Comparison of ENCODE assay signal across 8 mouse cellular contexts in genomic region chr1:133417539-133417938, GRCm38 (mm10). TPM values are rescaled to one million over a fixed set of nuclear protein-coding genes. Genes with fewer than 3 reads are reported as not detected.
DNase-seq lines count a peak whose midpoint lies in the region; ATAC-seq and TF ChIP-seq lines count a peak whose summit lies in the region.

No protein-coding gene starts in this region.

- H3K27ac ChIP-seq in lung, embryonic 14.5 days (ENCODE audit: low read depth): peak overlapping the region; percentile 73
- H3K27ac ChIP-seq in hindbrain, embryonic 16.5 days (ENCODE audit: low read depth, low read length): no peak overlapping the region
- H3K27ac ChIP-seq in neural tube, embryonic 12.5 days: no peak overlapping the region

- H3K9me3 ChIP-seq in lung, embryonic 14.5 days (ENCODE audit: low read depth, low read length): no peaks in the 10 kb centered on the region
- H3K9me3 ChIP-seq in hindbrain, embryonic 16.5 days (ENCODE audit: control insufficient read depth, low read length): no peaks in the 10 kb centered on the region
- H3K9me3 ChIP-seq in neural tube, embryonic 12.5 days: no peaks in the 10 kb centered on the region

- H3K4me2 ChIP-seq in lung, embryonic 14.5 days: peak overlapping the region; percentile 58
- peak overlapping the region; percentile 56 for H3K4me2 ChIP-seq in hindbrain, embryonic 16.5 days (ENCODE audit: low read length)
- peak overlapping the region; percentile 61 for H3K4me2 ChIP-seq in neural tube, embryonic 12.5 days (replicated peaks)

- H3K4me3 ChIP-seq in lung, embryonic 14.5 days (ENCODE audit: low read depth, low read length): peak overlapping the region; percentile 27; the same call in 1 of the 2 replicates
- no peak overlapping the region; the same call in 1 of the 2 replicates for H3K4me3 ChIP-seq in hindbrain, embryonic 16.5 days (ENCODE audit: low read length)
- H3K4me3 ChIP-seq in neural tube, embryonic 12.5 days: no peak overlapping the region

- H3K36me3 ChIP-seq in lung, embryonic 14.5 days (ENCODE audit: insufficient read depth): no peaks in the 10 kb centered on the region
- H3K36me3 ChIP-seq in hindbrain, embryonic 16.5 days (ENCODE audit: control insufficient read depth, insufficient read depth, low read length): no peaks in the 10 kb centered on the region
- no peaks in the 10 kb centered on the region for H3K36me3 ChIP-seq in neural tube, embryonic 12.5 days

- TF ChIP-seq CTCF in lung, embryonic 14.5 days (IDR thresholded peaks at IDR 0.05; ENCODE audit: low read depth): no peak

- 67% methylated on average over 1 of the region's 1 CpGs for WGBS in lung, embryonic 14.5 days
- 94% methylated on average over 1 of the region's 1 CpGs for WGBS in hindbrain, embryonic 16.5 days
- WGBS in neural tube, embryonic 12.5 days: 66% methylated on average over 1 of the region's 1 CpGs

- peaks cover 23% of the 10 kb centered on the region for H3K4me1 ChIP-seq in lung, embryonic 14.5 days (ENCODE audit: insufficient read depth)
- peaks cover 27% of the 10 kb centered on the region for H3K4me1 ChIP-seq in hindbrain, embryonic 16.5 days (ENCODE audit: control insufficient read depth, insufficient read depth, low read depth, low read length)
- H3K4me1 ChIP-seq in neural tube, embryonic 12.5 days: peaks cover 53% of the 10 kb centered on the region

- peak overlapping the region; percentile 43 for H3K9ac ChIP-seq in lung, embryonic 14.5 days
- H3K9ac ChIP-seq in hindbrain, embryonic 16.5 days (ENCODE audit: low read depth, low read length): no peak overlapping the region
- no peak overlapping the region for H3K9ac ChIP-seq in neural tube, embryonic 12.5 days

- 0 out of 2 replicates have a peak, but pooled peaks have one; percentile 14 for ATAC-seq in lung, embryonic 14.5 days (ENCODE audit: insufficient read depth)
- ATAC-seq in hindbrain, embryonic 16.5 days: no peak
- ATAC-seq in neural tube, embryonic 12.5 days (ENCODE audit: low FRiP score, low read depth): no peak

- no peaks in the 10 kb centered on the region for H3K27me3 ChIP-seq in lung, embryonic 14.5 days (ENCODE audit: insufficient read depth, low read length)
- H3K27me3 ChIP-seq in hindbrain, embryonic 16.5 days (replicated peaks; ENCODE audit: control insufficient read depth, insufficient read depth, low read length): no peaks in the 10 kb centered on the region
- no peaks in the 10 kb centered on the region for H3K27me3 ChIP-seq in neural tube, embryonic 12.5 days (replicated peaks)

- intact Hi-C loops in left cerebral cortex, postnatal 25 days (cut with DNase I): no loop called here

- DNase-seq in adrenal gland, postnatal 10 days: peak; percentile 39
- no peak for DNase-seq in adrenal gland, adult 18-20 months (ENCODE audit: low spot score in 2 of 2)
- DNase-seq in lung, embryonic 14.5 days: peak; percentile 33
- no peak for DNase-seq in lung, postnatal 10 days
- DNase-seq in left cerebral cortex, postnatal 25 days (ENCODE audit: low spot score in 2 of 2): no peak
- DNase-seq in spleen, postnatal 36 days (ENCODE audit: low spot score in 2 of 2): no peak

RNA-seq across cellular contexts. Expression of gene Sox13, which starts 6.6 kb away (rescaled TPM):
- 10 to 100 TPM; 18.5 to 23.2 TPM for total RNA-seq in adrenal gland, postnatal 10 days (2021)
- total RNA-seq in adrenal gland, adult 18-20 months (2021): 10 to 100 TPM; 14.0 to 18.5 TPM
- polyA plus RNA-seq in lung, embryonic 14.5 days (2014; fragmentation: Nextera tagmentation; extraction: Ambion mirVana): 7.8 and 9.4 TPM in 2 replicates
- polyA plus RNA-seq in hindbrain, embryonic 16.5 days (2015; fragmentation: Nextera tagmentation; extraction: Ambion mirVana): 2.9 and 5.1 TPM in 2 replicates
- polyA plus RNA-seq in neural tube, embryonic 12.5 days (2016; fragmentation: Nextera tagmentation; extraction: Ambion mirVana): 14.2 and 14.8 TPM in 2 replicates
- total RNA-seq in left cerebral cortex, postnatal 25 days (2021): 10 to 100 TPM in 1 of 2 experiments, 1 to 10 TPM in 1; 7.6 to 11.0 TPM

RNA-seq across cellular contexts. Expression of gene Etnk2, which starts 54.2 kb away (rescaled TPM):
- total RNA-seq in adrenal gland, postnatal 10 days (2021): 10 to 100 TPM; 10.2 to 24.1 TPM
- total RNA-seq in adrenal gland, adult 18-20 months (2021): 10 to 100 TPM in 1 of 2 experiments, 1 to 10 TPM in 1; 7.7 to 52.9 TPM
- polyA plus RNA-seq in lung, embryonic 14.5 days (2014; fragmentation: Nextera tagmentation; extraction: Ambion mirVana): 2.8 and 3.7 TPM in 2 replicates
- 25.7 and 29.5 TPM in 2 replicates for polyA plus RNA-seq in hindbrain, embryonic 16.5 days (2015; fragmentation: Nextera tagmentation; extraction: Ambion mirVana)
- 5.6 TPM in 2 replicates for polyA plus RNA-seq in neural tube, embryonic 12.5 days (2016; fragmentation: Nextera tagmentation; extraction: Ambion mirVana)
- total RNA-seq in left cerebral cortex, postnatal 25 days (2021): 1 to 10 TPM; 8.0 to 8.1 TPM

Comparison
In these comparisons a context has a peak if more than half of its experiments do, and no peak if none do; other contexts are left out.
1. DNase-seq: peak in adrenal gland, postnatal 10 days (single experiment) and lung, embryonic 14.5 days (single experiment); none in adrenal gland, adult 18-20 months (0 of 2), lung, postnatal 10 days (single experiment), left cerebral cortex, postnatal 25 days (0 of 2) and spleen, postnatal 36 days (0 of 2).
2. Peak in every context shown above with its lines, with median percentiles within 50 percentile points of each other: H3K4me2 ChIP-seq.